Mouse (Mus musculus): ENCODE data around the gene Hnf4a.

GRCm38 (mm10) chr2:163460622-163461021, 46.0 kb upstream of the Hnf4a start:
- TF ChIP-seq CTCF (IDR thresholded peaks at IDR 0.05; ENCODE audit: borderline replicate concordance, insufficient read depth, low read length), result no peak
- TF ChIP-seq POLR2A (IDR thresholded peaks at IDR 0.05; ENCODE audit: low read depth, low read length), result no peak
